Mouse (Mus musculus) E14TG2a.4 (cell line): ENCODE data around the gene Gabra4.

ENCODE experiments used
- CTCF ChIP-seq: conservative IDR thresholded peaks from 2 replicates; pipeline ENCODE4 v1.5.1; 2014; ENCODE audit warnings: low read length
- POU5F1 ChIP-seq: IDR thresholded peaks from 2 replicates; pipeline ENCODE4 v1.6.1; 2014; ENCODE audit warnings: low read length, borderline replicate concordance

GRCm38 (mm10) chr5:71701273-71701614, 43.1 kb upstream of the Gabra4 start:
- TF ChIP-seq CTCF (no peak), POU5F1 (no peak)
